Mouse (Mus musculus) CH12.LX (cell line): ENCODE data around the gene Plpp1. TPM values are rescaled to one million over a fixed set of nuclear protein-coding genes. Genes with fewer than 3 reads are reported as not detected.

Source experiments
- DNase-seq: peaks from one replicate; pipeline ENCODE4 v3.0.0-alpha.2; 2013; ENCODE audit errors: extremely low read depth
- H3K27ac ChIP-seq: 2 replicates; pipeline ENCODE4 v1.5.1; 2012; ENCODE audit warnings: low read depth, mild to moderate bottlenecking, control low read depth, moderate library complexity; ENCODE audit not compliant: insufficient read depth
- H3K27me3 ChIP-seq: replicated peaks from 2 replicates; pipeline ENCODE3; 2012; ENCODE audit warnings: inconsistent platforms
- H3K36me3 ChIP-seq, 2 experiments: replicated peaks in 1 of 2; 2 replicates each; pipeline versions ENCODE3 to v1.6.1; 2012; ENCODE audit warnings: inconsistent platforms in 1 of 2, low read length in 1 of 2, mild to moderate bottlenecking in 1 of 2, mixed read lengths in 1 of 2, moderate library complexity in 1 of 2; ENCODE audit not compliant: control insufficient read depth in 1 of 2, insufficient read depth in 1 of 2
- H3K4me1 ChIP-seq, 2 experiments: 2 replicates each; pipeline ENCODE4 v1.6.1; 2012; ENCODE audit warnings: inconsistent platforms in 1 of 2, moderate library complexity in 1 of 2; ENCODE audit not compliant: insufficient read depth in 2 of 2, control insufficient read depth in 1 of 2
- H3K4me2 ChIP-seq: 2 replicates; pipeline ENCODE4 v1.6.1; 2012; ENCODE audit warnings: low read depth, mild to moderate bottlenecking, control low read depth; ENCODE audit not compliant: poor library complexity, insufficient read depth, severe bottlenecking
- H3K4me3 ChIP-seq, 3 experiments: fragments of 150-350 bp in 1 of 3; sonication (generic) in 1 of 3; replicated peaks in 1 of 3; 2 replicates each; pipeline versions ENCODE3 to v1.5.1; 2011 to 2012; ENCODE audit warnings: low read depth in 2 of 3, low read length in 2 of 3, mild to moderate bottlenecking in 2 of 3, moderate library complexity in 2 of 3, control low read depth in 1 of 3, improper control_type of control experiment in 1 of 3, inconsistent platforms in 1 of 3, mixed read lengths in 1 of 3; ENCODE audit not compliant: poor library complexity in 1 of 3
- H3K79me2 ChIP-seq: replicated peaks from 2 replicates; pipeline ENCODE4 v1.6.1; 2012; ENCODE audit warnings: mild to moderate bottlenecking, moderate library complexity; ENCODE audit not compliant: control insufficient read depth, poor library complexity, insufficient read depth, severe bottlenecking; ENCODE audit errors: extremely low read depth
- H3K9ac ChIP-seq: 2 replicates; pipeline ENCODE4 v1.6.1; 2012; ENCODE audit warnings: low read depth, mild to moderate bottlenecking, control low read depth, moderate library complexity; ENCODE audit not compliant: insufficient read depth
- H3K9me3 ChIP-seq: replicated peaks from 2 replicates; pipeline ENCODE3; 2012; ENCODE audit warnings: low read length, inconsistent platforms, mixed read lengths
- CHD2 ChIP-seq: IDR thresholded peaks from 2 replicates; pipeline ENCODE4 v1.6.1; 2011; ENCODE audit warnings: low read length, improper control_type of control experiment
- ELF1 ChIP-seq: IDR thresholded peaks from 2 replicates; pipeline ENCODE4 v1.6.1; 2014; ENCODE audit warnings: low read depth, mild to moderate bottlenecking, inconsistent platforms, low read length, improper control_type of control experiment
- GABPA ChIP-seq: IDR thresholded peaks from 2 replicates; pipeline ENCODE4 v1.6.1; 2012; ENCODE audit warnings: low read depth, low read length, improper control_type of control experiment, inconsistent platforms; ENCODE audit not compliant: insufficient replicate concordance
- IRF4 ChIP-seq: IDR thresholded peaks from 2 replicates; pipeline ENCODE4 v1.6.1; 2014; ENCODE audit warnings: low read depth, mild to moderate bottlenecking, inconsistent platforms, low read length, improper control_type of control experiment
- JUN ChIP-seq: IDR thresholded peaks from 2 replicates; pipeline ENCODE4 v1.6.1; 2011; ENCODE audit warnings: low read depth, mild to moderate bottlenecking, low read length, improper control_type of control experiment, moderate library complexity; ENCODE audit not compliant: insufficient read depth
- KAT2A ChIP-seq: IDR thresholded peaks from 2 replicates; pipeline ENCODE4 v1.6.1; 2012; ENCODE audit warnings: low read length, improper control_type of control experiment, inconsistent platforms; ENCODE audit not compliant: insufficient replicate concordance
- MXI1 ChIP-seq: IDR thresholded peaks from 2 replicates; pipeline ENCODE4 v1.6.1; 2011; ENCODE audit warnings: mild to moderate bottlenecking, low read depth, low read length, improper control_type of control experiment
- MYC ChIP-seq: IDR thresholded peaks from 2 replicates; pipeline ENCODE4 v1.6.1; 2011; ENCODE audit warnings: low read depth, mild to moderate bottlenecking, improper control_type of control experiment, low read length
- NRF1 ChIP-seq: IDR thresholded peaks from 2 replicates; pipeline ENCODE4 v1.6.1; 2014; ENCODE audit warnings: low read depth, mild to moderate bottlenecking, inconsistent platforms, low read length, improper control_type of control experiment, moderate library complexity
- PAX5 ChIP-seq: IDR thresholded peaks from 2 replicates; pipeline ENCODE4 v1.6.1; 2012; ENCODE audit warnings: low read length, inconsistent platforms, mixed read lengths
- POLR2A ChIP-seq: IDR thresholded peaks from 2 replicates; pipeline ENCODE4 v1.6.1; 2011; ENCODE audit warnings: low read depth, mild to moderate bottlenecking, improper control_type of control experiment, low read length
- RAD21 ChIP-seq: IDR thresholded peaks from 2 replicates; pipeline ENCODE4 v1.6.1; 2011; ENCODE audit warnings: low read depth, mild to moderate bottlenecking, low read length, improper control_type of control experiment, moderate library complexity
- RCOR1 ChIP-seq: conservative IDR thresholded peaks from 2 replicates; pipeline ENCODE4 v1.6.1; 2012; ENCODE audit warnings: low read depth, mild to moderate bottlenecking, inconsistent platforms, low read length, improper control_type of control experiment
- SIN3A ChIP-seq: IDR thresholded peaks from 2 replicates; pipeline ENCODE4 v1.6.1; 2012; ENCODE audit warnings: low read length, improper control_type of control experiment, inconsistent platforms
- TBP ChIP-seq: conservative IDR thresholded peaks from 2 replicates; pipeline ENCODE4 v1.6.1; 2011; ENCODE audit warnings: low read depth, low read length, improper control_type of control experiment
- TCF12 ChIP-seq: IDR thresholded peaks from 2 replicates; pipeline ENCODE4 v1.6.1; 2014; ENCODE audit warnings: low read depth, mild to moderate bottlenecking, inconsistent platforms, low read length, improper control_type of control experiment
- USF1 ChIP-seq: IDR thresholded peaks from 2 replicates; pipeline ENCODE4 v1.6.1; 2014; ENCODE audit warnings: low read depth, mild to moderate bottlenecking, inconsistent platforms, low read length, improper control_type of control experiment
- USF2 ChIP-seq: conservative IDR thresholded peaks from 2 replicates; pipeline ENCODE4 v1.6.1; 2011; ENCODE audit warnings: low read depth, low read length, improper control_type of control experiment
- ZKSCAN1 ChIP-seq: IDR thresholded peaks from 2 replicates; pipeline ENCODE4 v1.6.1; 2012; ENCODE audit warnings: low read depth, inconsistent platforms, low read length, improper control_type of control experiment, borderline replicate concordance
- ZMIZ1 ChIP-seq: IDR thresholded peaks from 2 replicates; pipeline ENCODE4 v1.6.1; 2012; ENCODE audit warnings: low read depth, mild to moderate bottlenecking, inconsistent platforms, low read length, improper control_type of control experiment
- dilution Hi-C: fragments of 300-500 bp; cut with MboI; formaldehyde crosslinking; loops from 2 replicates; pipeline ENCODE4 v1.14.3; 2020; ENCODE audit warnings: low sequenced_read_pairs; ENCODE audit not compliant: extremely low pct_unique_long_range_greater_than_20kb, extremely low pct_ligation_motif_present
- in situ Hi-C: fragments of 300-500 bp; cut with MboI; formaldehyde crosslinking; loops from 3 replicates; pipeline ENCODE4 v1.14.3; 2019; ENCODE audit warnings: low sequenced_read_pairs, low pct_ligation_motif_present, low pct_unique_long_range_greater_than_20kb, mixed read lengths
- polyA plus RNA-seq: library from polyadenylated mRNA; unstranded; fragments of >175 nt; gene quantifications from 2 replicates; pipeline ENCODE4 v1.2.1, GENCODE M21; 2012; ENCODE audit warnings: low read depth; ENCODE audit not compliant: insufficient read length
- total RNA-seq, 2 experiments: library from RNA; depleted of rRNA; stranded (reverse); fragments of 300-350 nt in 1 of 2; fragments of >200 nt in 1 of 2; gene quantifications; 2 replicates each; pipeline ENCODE4 v1.2.3; 2012 to 2014

The Plpp1 gene
- total and polyA plus RNA-seq, 3 experiments: 50.2 to 90.9 (median 67.6) TPM

DNA sequence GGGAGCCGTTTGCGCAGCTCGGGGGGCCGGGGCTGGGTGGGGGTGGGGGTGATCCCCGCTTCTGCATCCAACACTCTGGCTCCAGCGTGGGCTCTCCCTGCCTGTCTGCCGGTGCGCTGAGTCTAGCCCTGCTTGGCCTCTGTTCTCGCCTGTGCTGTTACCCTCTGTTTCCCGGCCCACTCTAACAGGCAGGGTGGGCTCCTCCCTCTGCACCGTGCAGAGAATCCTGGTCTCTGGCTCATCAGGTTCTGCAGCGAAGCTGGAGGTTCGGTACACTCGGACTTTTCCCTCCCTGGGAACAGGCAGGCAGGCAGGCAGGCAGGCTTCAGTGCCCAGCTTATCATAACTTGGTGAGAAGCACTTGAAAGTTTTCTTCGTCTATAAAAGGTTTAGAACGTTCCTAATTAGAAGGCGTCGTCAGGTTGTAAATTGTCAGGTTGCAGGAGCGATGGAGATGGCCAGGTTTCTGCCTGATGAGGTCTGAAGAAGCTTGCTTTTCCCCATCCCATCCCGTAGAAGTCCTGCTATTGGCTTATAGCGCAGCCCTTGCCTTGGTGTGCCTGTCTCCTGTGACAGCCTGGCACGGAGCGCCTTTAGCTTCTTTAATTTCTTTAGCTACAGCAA is 901 bp downstream of the Plpp1 start:
- no peak for DNase-seq
- peak overlapping the region; percentile 82 for H3K9ac ChIP-seq
- in situ Hi-C loops: no loop called here

GRCm38 (mm10) chr13:112803106-112803505 is 2.5 kb downstream of the Plpp1 start:
- H3K27ac ChIP-seq: no peak overlapping the region
- in situ Hi-C loops: no loop called here
- TF ChIP-seq MXI1: no peak
- TF ChIP-seq GABPA: no peak
- no peak for TF ChIP-seq RCOR1
- TF ChIP-seq ZKSCAN1: no peak
- no peak for TF ChIP-seq CHD2
- no peak for TF ChIP-seq ZMIZ1
- no peak for TF ChIP-seq POLR2A
- no peak for TF ChIP-seq PAX5
- no peak for TF ChIP-seq MYC
- TF ChIP-seq NRF1: no peak
- no peak for TF ChIP-seq USF1
- H3K27me3 ChIP-seq: no peaks in the 10 kb centered on the region
- H3K36me3 ChIP-seq: peaks cover 17 to 36% of the 10 kb centered on the region in 2 experiments
- H3K4me2 ChIP-seq: peak overlapping the region; percentile 16
- no peak for DNase-seq
- H3K4me1 ChIP-seq: peaks cover 6 to 28% of the 10 kb centered on the region in 2 experiments; a peak in 3 of 4 replicates
- H3K4me3 ChIP-seq: no peak overlapping the region
- no peak overlapping the region for H3K9ac ChIP-seq
- H3K79me2 ChIP-seq: peaks cover 26% of the 10 kb centered on the region
- dilution Hi-C loops: no loop called here
- H3K9me3 ChIP-seq: peaks cover 10% of the 10 kb centered on the region

More for the DNA sequence above, 901 bp downstream of the Plpp1 start:
- dilution Hi-C loops: no loop called here
- H3K79me2 ChIP-seq: peaks cover 24% of the 10 kb centered on the region
- peaks cover 9% of the 10 kb centered on the region for H3K9me3 ChIP-seq
- H3K4me3 ChIP-seq: peak overlapping the region; percentile 84 to 91 (median 88)
- no peak overlapping the region for H3K27ac ChIP-seq
- H3K27me3 ChIP-seq: no peaks in the 10 kb centered on the region
- no peak for TF ChIP-seq USF2
- TF ChIP-seq TCF12: no peak
- TF ChIP-seq MXI1: no peak; the same call in 1 of the 2 replicates
- TF ChIP-seq ELF1: no peak
- no peak for TF ChIP-seq RAD21
- TF ChIP-seq USF1: no peak
- no peak for TF ChIP-seq RCOR1
- no peak for TF ChIP-seq IRF4
- no peak for TF ChIP-seq KAT2A
- TF ChIP-seq MYC: no peak
- no peak for TF ChIP-seq JUN
- no peak for TF ChIP-seq SIN3A
- no peak for TF ChIP-seq TBP
- peaks cover 11 to 21% of the 10 kb centered on the region in 2 experiments for H3K36me3 ChIP-seq
- H3K4me1 ChIP-seq: peaks cover 6 to 25% of the 10 kb centered on the region in 2 experiments; a peak in 3 of 4 replicates
- peak overlapping the region; percentile 33 for H3K4me2 ChIP-seq
